Mouse (Mus musculus) erythroblast, embryonic 14.5 days (primary cell): ENCODE data around the gene Iqschfp.

Experiments
- GATA1 ChIP-seq: IDR thresholded peaks from 2 replicates; pipeline ENCODE4 v1.6.1; 2012; ENCODE audit warnings: low read length, inconsistent platforms, mixed read lengths
- TAL1 ChIP-seq: IDR thresholded peaks from 3 replicates; pipeline ENCODE4 v1.6.1; 2012; ENCODE audit warnings: low read length, inconsistent platforms, mixed read lengths

GRCm38 (mm10) chr3:68632714-68633113 lies 740.7 kb downstream of the Iqschfp start:
- TF ChIP-seq GATA1 (no peak), TAL1 (no peak)
